Mouse (Mus musculus): Measurements from ENCODE around the gene Kcnk15. TPM values are rescaled to one million over a fixed set of nuclear protein-coding genes. Genes with fewer than 3 reads are reported as not detected.

The Kcnk15 gene
- 0.06 TPM in 1 of 2 replicates, not detected in the other for polyA plus RNA-seq (2012; rRNA removed)

GRCm38 (mm10) chr2:163853461-163853901 is at the start of gene Kcnk15:
Kcnk15 (plus strand) TSS chr2:163853651.

GRCm38 (mm10) chr2:163820607-163821006 is 32.8 kb upstream of the Kcnk15 start, which contains the start of gene Ccn5:
Ccn5 (plus strand) TSS chr2:163820861.

Other genes with a start within 250 kb of the Kcnk15 start
- gene Serinc3, start 208.5 kb upstream of the Kcnk15 start, polyA plus RNA-seq (2012; rRNA removed) = 65.6 and 69.2 TPM in 2 replicates
- 54.6 and 92.8 TPM in 2 replicates for gene Pkig, start 195.3 kb upstream of the Kcnk15 start, polyA plus RNA-seq (2012; rRNA removed)
- gene Ada, start 103.4 kb upstream of the Kcnk15 start, polyA plus RNA-seq (2012; rRNA removed) = 7.0 and 10.8 TPM in 2 replicates
- gene Ccn5, start 32.8 kb upstream of the Kcnk15 start, polyA plus RNA-seq (2012; rRNA removed) = 1.0 and 3.8 TPM in 2 replicates
- gene Rims4, start 65.0 kb downstream of the Kcnk15 start, polyA plus RNA-seq (2012; rRNA removed) = 0.08 and 0.11 TPM in 2 replicates
- 23.0 and 23.8 TPM in 2 replicates for gene Ywhab, start 141.3 kb downstream of the Kcnk15 start, polyA plus RNA-seq (2012; rRNA removed)
- 0.06 and 0.25 TPM in 2 replicates for gene Pabpc1l, start 171.8 kb downstream of the Kcnk15 start, polyA plus RNA-seq (2012; rRNA removed)
- gene Stk4, start 216.7 kb downstream of the Kcnk15 start, polyA plus RNA-seq (2012; rRNA removed) = 3.3 and 3.8 TPM in 2 replicates
- 24.2 and 26.3 TPM in 2 replicates for gene Tomm34, start 217.5 kb downstream of the Kcnk15 start, polyA plus RNA-seq (2012; rRNA removed)

Measured in stomach, adult 2 months (tissue).